Mouse (Mus musculus): ENCODE measurements around the gene Zfp503.

DNA sequence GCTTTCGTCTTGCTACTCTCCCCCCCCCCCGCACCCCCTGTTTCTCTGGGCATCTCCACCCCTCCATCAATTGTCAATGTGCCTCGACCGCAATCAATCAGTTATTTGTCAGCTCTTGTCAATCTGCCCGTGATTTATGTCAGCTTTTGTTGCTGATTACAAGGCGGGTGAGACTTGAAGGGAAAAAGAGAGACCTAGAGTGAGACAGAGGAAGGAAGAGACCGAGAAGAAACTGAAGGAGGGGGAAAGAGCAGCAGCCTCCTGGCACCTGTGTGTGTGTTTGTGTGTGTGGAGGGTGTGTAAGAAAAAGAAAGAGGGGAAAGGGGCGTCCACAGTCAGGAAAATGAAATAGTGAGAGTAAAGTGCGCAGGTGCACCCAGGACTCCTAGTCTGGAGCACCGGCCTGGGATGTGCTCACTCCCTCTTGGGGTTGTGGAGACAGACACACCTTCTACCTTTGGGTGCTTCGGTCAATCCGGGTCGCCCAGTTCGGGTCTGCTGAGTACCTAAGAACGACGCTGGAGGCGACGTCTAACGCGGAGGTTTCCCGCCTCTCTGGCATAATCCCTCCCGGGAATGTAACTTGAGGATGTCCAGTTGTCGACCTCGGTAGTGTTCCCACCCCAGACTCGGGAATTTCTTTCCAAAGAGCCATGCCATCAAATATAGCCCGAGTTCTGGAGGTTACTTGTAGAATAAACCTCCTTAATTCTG is 667 bp downstream of the Zfp503 start:
- TF ChIP-seq CTCF (IDR thresholded peaks at IDR 0.05; ENCODE audit: borderline replicate concordance, insufficient read depth, low read depth, low read length) (no peak), POLR2A (IDR thresholded peaks at IDR 0.05; ENCODE audit: borderline replicate concordance, insufficient read depth, low read length) (no peak)
